ENCODE assay signal across 19 mouse cellular contexts in the genomic region with DNA sequence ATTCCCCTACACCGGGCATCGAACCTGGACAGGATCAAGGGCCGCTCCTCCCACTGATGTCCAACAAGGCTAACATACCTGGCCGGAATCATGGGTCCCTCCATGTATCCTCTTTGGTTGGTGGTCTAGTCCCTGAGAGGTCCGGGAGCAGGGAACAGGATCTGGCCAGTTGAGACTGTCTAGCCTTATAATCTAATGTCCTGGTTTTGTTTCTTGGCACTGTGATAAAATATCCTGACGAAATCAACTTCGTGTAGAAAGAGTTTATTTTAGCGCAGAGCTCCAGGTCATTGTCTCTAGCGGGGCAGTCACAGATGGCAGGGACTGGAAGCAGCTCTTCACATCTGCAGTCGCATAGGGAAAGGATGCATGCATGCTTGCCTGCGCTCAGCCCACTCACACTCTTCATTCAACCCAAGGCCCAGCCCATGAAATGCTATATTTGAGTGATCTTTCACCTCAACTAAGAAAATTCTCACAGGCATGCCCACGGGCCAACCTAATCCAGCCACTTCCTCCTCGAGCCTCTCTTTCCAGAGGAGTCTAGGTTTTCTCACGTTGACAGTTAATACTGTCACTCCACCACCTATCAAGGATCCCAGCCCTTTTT. TPM values are rescaled to one million over a fixed set of nuclear protein-coding genes. Genes with fewer than 3 reads are reported as not detected.
"Had no signal": no experiment of that assay in that cellular context is flagged by ENCODE, and none has a peak within 500 bp of the region (broad histone marks: within the 10 kb centered on the region; RNA-seq: fewer than 3 reads in every experiment).

No protein-coding gene starts in this region.

- H3K27me3 ChIP-seq: intestine, embryonic 15.5 days; midbrain, embryonic 12.5 days; midbrain, embryonic 15.5 days; neural tube, embryonic 12.5 days; neural tube, embryonic 15.5 days had no signal

- H3K9me3 ChIP-seq: intestine, embryonic 15.5 days; midbrain, embryonic 12.5 days; midbrain, embryonic 15.5 days; neural tube, embryonic 12.5 days; neural tube, embryonic 15.5 days had no signal

- H3K9ac ChIP-seq: intestine, embryonic 15.5 days; liver, embryonic 14.5 days; midbrain, embryonic 12.5 days; midbrain, embryonic 15.5 days; neural tube, embryonic 12.5 days; neural tube, embryonic 15.5 days had no signal

- ATAC-seq: intestine, embryonic 15.5 days; midbrain, embryonic 15.5 days had no signal

- H3K4me3 ChIP-seq: intestine, embryonic 15.5 days; left cerebral cortex, adult 2 months; midbrain, embryonic 12.5 days; midbrain, embryonic 15.5 days; neural tube, embryonic 12.5 days; neural tube, embryonic 15.5 days had no signal

- DNase-seq: kidney, adult 11 months; kidney, adult 9 months; kidney, postnatal 36 days; layer of hippocampus, postnatal 36 days; lung, adult 18-20 months; right cerebral cortex, adult 18-20 months; right cerebral cortex, postnatal 14 days; right cerebral cortex, postnatal 4 days; thymus, adult 18-20 months; thymus, postnatal 36 days had no signal

- H3K36me3 ChIP-seq: intestine, embryonic 15.5 days; midbrain, embryonic 12.5 days; midbrain, embryonic 15.5 days; neural tube, embryonic 12.5 days; neural tube, embryonic 15.5 days had no signal

- H3K4me2 ChIP-seq: intestine, embryonic 15.5 days; liver, embryonic 11.5 days; midbrain, embryonic 12.5 days; midbrain, embryonic 15.5 days; neural tube, embryonic 12.5 days; neural tube, embryonic 15.5 days had no signal

- H3K27ac ChIP-seq: intestine, embryonic 15.5 days; left cerebral cortex, adult 2 months; liver, embryonic 14.5 days; macrophage; midbrain, embryonic 12.5 days; midbrain, embryonic 15.5 days; neural tube, embryonic 12.5 days; neural tube, embryonic 15.5 days had no signal

- H3K4me1 ChIP-seq: midbrain, embryonic 12.5 days; midbrain, embryonic 15.5 days; neural tube, embryonic 12.5 days; neural tube, embryonic 15.5 days had no signal

RNA-seq across cellular contexts. Expression of a gene that starts 19.3 kb away (rescaled TPM):
- polyA plus RNA-seq: macrophage had no signal
